Mouse (Mus musculus): ENCODE data around the gene Dmxl2. TPM values are rescaled to one million over a fixed set of nuclear protein-coding genes. Genes with fewer than 3 reads are reported as not detected.
A peak's percentile ranks its signal among the peaks of the same experiment; 100 is the strongest.

Dmxl2 gene
- polyA plus RNA-seq, 1 experiment from 2014 or later: 1.8 TPM

GRCm38 (mm10) chr9:54467433-54467933 lies 33.9 kb downstream of the Dmxl2 start:
- Histone ChIP-seq H3K36me3 (ENCODE audit: control insufficient read depth, insufficient read depth, low read length) (no peaks in the 10 kb centered on the region), H3K27ac (replicated peaks) (no peak overlapping the region), H3K4me2 (replicated peaks; ENCODE audit: low read depth) (no peak overlapping the region), H3K4me3 (ENCODE audit: low read depth, low read length) (no peak overlapping the region), H3K4me1 (replicated peaks; ENCODE audit: control insufficient read depth, insufficient read depth) (no peaks in the 10 kb centered on the region), H3K27me3 (ENCODE audit: control insufficient read depth, insufficient read depth, low read length) (no peaks in the 10 kb centered on the region), H3K9ac (ENCODE audit: low read length) (no peak overlapping the region), H3K9me3 (ENCODE audit: control insufficient read depth, low read length) (no peaks in the 10 kb centered on the region)
- no peak for ATAC-seq (ENCODE audit: low FRiP score, low TSS enrichment)
- 85% methylated on average over 1 of the region's 1 CpGs for WGBS
- TF ChIP-seq EP300 (optimal IDR thresholded peaks at IDR 0.05) (no peak), CTCF (IDR thresholded peaks at IDR 0.05; ENCODE audit: low read depth) (no peak)
- DNase-seq (ENCODE audit: low spot score): no peak

GRCm38 (mm10) chr9:54463483-54464054 lies 37.9 kb downstream of the Dmxl2 start:
- H3K9ac ChIP-seq (ENCODE audit: low read length): no peak overlapping the region
- no peaks in the 10 kb centered on the region for H3K27me3 ChIP-seq (ENCODE audit: control insufficient read depth, insufficient read depth, low read length)
- no peaks in the 10 kb centered on the region for H3K4me1 ChIP-seq (replicated peaks; ENCODE audit: control insufficient read depth, insufficient read depth)
- DNase-seq (ENCODE audit: low spot score) (no peak), ATAC-seq (ENCODE audit: low FRiP score, low TSS enrichment) (no peak)
- TF ChIP-seq CTCF (IDR thresholded peaks at IDR 0.05; ENCODE audit: low read depth): no peak
- TF ChIP-seq EP300 (optimal IDR thresholded peaks at IDR 0.05): no peak
- no peak overlapping the region for H3K4me2 ChIP-seq (replicated peaks; ENCODE audit: low read depth)
- H3K4me3 ChIP-seq (ENCODE audit: low read depth, low read length): no peak overlapping the region
- H3K9me3 ChIP-seq (ENCODE audit: control insufficient read depth, low read length): no peaks in the 10 kb centered on the region
- 78% methylated on average over 4 of the region's 4 CpGs for WGBS
- no peak overlapping the region for H3K27ac ChIP-seq (replicated peaks)
- no peaks in the 10 kb centered on the region for H3K36me3 ChIP-seq (ENCODE audit: control insufficient read depth, insufficient read depth, low read length)

GRCm38 (mm10) chr9:54439015-54439414 lies 62.4 kb downstream of the Dmxl2 start:
- Histone ChIP-seq H3K4me3 (ENCODE audit: low read depth, low read length) (no peak overlapping the region), H3K4me2 (replicated peaks; ENCODE audit: low read depth) (no peak overlapping the region), H3K36me3 (ENCODE audit: control insufficient read depth, insufficient read depth, low read length) (no peaks in the 10 kb centered on the region), H3K4me1 (replicated peaks; ENCODE audit: control insufficient read depth, insufficient read depth) (no peaks in the 10 kb centered on the region), H3K9me3 (ENCODE audit: control insufficient read depth, low read length) (no peaks in the 10 kb centered on the region), H3K27me3 (ENCODE audit: control insufficient read depth, insufficient read depth, low read length) (no peaks in the 10 kb centered on the region), H3K27ac (replicated peaks) (no peak overlapping the region), H3K9ac (ENCODE audit: low read length) (no peak overlapping the region)
- WGBS: 74% methylated on average over 6 of the region's 6 CpGs
- no peak for TF ChIP-seq CTCF (IDR thresholded peaks at IDR 0.05; ENCODE audit: low read depth)
- TF ChIP-seq EP300 (optimal IDR thresholded peaks at IDR 0.05): no peak
- ATAC-seq (ENCODE audit: low FRiP score, low TSS enrichment) (no peak), DNase-seq (ENCODE audit: low spot score) (no peak)

- H3K9ac ChIP-seq (ENCODE audit: low read length): no peak overlapping the region
- no peaks in the 10 kb centered on the region for H3K27me3 ChIP-seq (ENCODE audit: control insufficient read depth, insufficient read depth, low read length)
- no peaks in the 10 kb centered on the region for H3K36me3 ChIP-seq (ENCODE audit: control insufficient read depth, insufficient read depth, low read length)
- DNase-seq (ENCODE audit: low spot score): peak; percentile 29
- H3K4me1 ChIP-seq (replicated peaks; ENCODE audit: control insufficient read depth, insufficient read depth): no peaks in the 10 kb centered on the region
- no peaks in the 10 kb centered on the region for H3K9me3 ChIP-seq (ENCODE audit: control insufficient read depth, low read length)
- WGBS: 15% methylated on average over 2 of the region's 2 CpGs
- no peak overlapping the region for H3K4me2 ChIP-seq (replicated peaks; ENCODE audit: low read depth)
- no peak overlapping the region for H3K4me3 ChIP-seq (ENCODE audit: low read depth, low read length)
- no peak for ATAC-seq (ENCODE audit: low FRiP score, low TSS enrichment)
- H3K27ac ChIP-seq (replicated peaks): no peak overlapping the region
- TF ChIP-seq CTCF (IDR thresholded peaks at IDR 0.05; ENCODE audit: low read depth) (peak; percentile 72), EP300 (optimal IDR thresholded peaks at IDR 0.05) (no peak)
These were observed 63.2 kb downstream of the Dmxl2 start for GRCm38 (mm10) chr9:54438246-54438645.

GRCm38 (mm10) chr9:54416238-54416637 lies 85.2 kb downstream of the Dmxl2 start:
- ATAC-seq (ENCODE audit: low FRiP score, low TSS enrichment): no peak

GRCm38 (mm10) chr9:54356756-54357155 lies 144.7 kb downstream of the Dmxl2 start:
- TF ChIP-seq EP300 (optimal IDR thresholded peaks at IDR 0.05) (no peak), CTCF (IDR thresholded peaks at IDR 0.05; ENCODE audit: low read depth) (no peak)
- no peak for DNase-seq (ENCODE audit: low spot score)

More at GRCm38 (mm10) chr9:54416238-54416637, 85.2 kb downstream of the Dmxl2 start:
- peak; percentile 67 for TF ChIP-seq CTCF (IDR thresholded peaks at IDR 0.05; ENCODE audit: low read depth)
- TF ChIP-seq EP300 (optimal IDR thresholded peaks at IDR 0.05): no peak
- Histone ChIP-seq H3K27me3 (ENCODE audit: control insufficient read depth, insufficient read depth, low read length) (no peaks in the 10 kb centered on the region), H3K4me1 (replicated peaks; ENCODE audit: control insufficient read depth, insufficient read depth) (no peaks in the 10 kb centered on the region), H3K9me3 (ENCODE audit: control insufficient read depth, low read length) (no peaks in the 10 kb centered on the region), H3K9ac (ENCODE audit: low read length) (no peak overlapping the region), H3K4me3 (ENCODE audit: low read depth, low read length) (no peak overlapping the region), H3K36me3 (ENCODE audit: control insufficient read depth, insufficient read depth, low read length) (no peaks in the 10 kb centered on the region), H3K4me2 (replicated peaks; ENCODE audit: low read depth) (no peak overlapping the region), H3K27ac (replicated peaks) (no peak overlapping the region)
- no peak for DNase-seq (ENCODE audit: low spot score)
- WGBS: 86% methylated on average over 2 of the region's 2 CpGs

More at GRCm38 (mm10) chr9:54356756-54357155, 144.7 kb downstream of the Dmxl2 start:
- no peaks in the 10 kb centered on the region for H3K4me1 ChIP-seq (replicated peaks; ENCODE audit: control insufficient read depth, insufficient read depth)
- no peaks in the 10 kb centered on the region for H3K27me3 ChIP-seq (ENCODE audit: control insufficient read depth, insufficient read depth, low read length)
- no peaks in the 10 kb centered on the region for H3K36me3 ChIP-seq (ENCODE audit: control insufficient read depth, insufficient read depth, low read length)
- no peak overlapping the region for H3K9ac ChIP-seq (ENCODE audit: low read length)
- H3K4me2 ChIP-seq (replicated peaks; ENCODE audit: low read depth): no peak overlapping the region
- no peaks in the 10 kb centered on the region for H3K9me3 ChIP-seq (ENCODE audit: control insufficient read depth, low read length)
- no peak overlapping the region for H3K4me3 ChIP-seq (ENCODE audit: low read depth, low read length)
- WGBS: 93% methylated on average over 5 of the region's 8 CpGs
- no peak overlapping the region for H3K27ac ChIP-seq (replicated peaks)
- ATAC-seq (ENCODE audit: low FRiP score, low TSS enrichment): no peak

All from stomach, postnatal 0 days (tissue).